Mouse (Mus musculus) cerebellum, adult 18-20 months (tissue): Measurements from ENCODE around the gene Tas2r106.

Experiments
- DNase-seq, 2 experiments: peaks; one replicate each; pipeline ENCODE4 v3.0.0; 2021

Gene Tas2r106

GRCm38 (mm10) chr6:131678786-131679185 is at the start of gene Tas2r106:
Gene Tas2r106 (minus strand): TSS chr6:131678886.
- no peak for DNase-seq

GRCm38 (mm10) chr6:131712803-131713202 is 34.1 kb upstream of the Tas2r106 start:
- peak in 1 of 2 experiments; percentile 2 for DNase-seq

- no peak for DNase-seq
Measured at GRCm38 (mm10) chr6:131689963-131690362, 11.3 kb upstream of the Tas2r106 start, which contains the start of gene Tas2r114. Gene Tas2r114 (minus strand): TSS chr6:131690063.

- DNase-seq = no peak
Measured at GRCm38 (mm10) chr6:131687395-131687794, 8.7 kb upstream of the Tas2r106 start, which contains the start of gene Tas2r105. Gene Tas2r105 (minus strand): TSS chr6:131687495.

GRCm38 (mm10) chr6:131685644-131686043 is 7.0 kb upstream of the Tas2r106 start, which contains the start of gene Tas2r104:
Gene Tas2r104 (minus strand): TSS chr6:131685744.
- no peak for DNase-seq

GRCm38 (mm10) chr6:131660049-131660448 is 18.6 kb downstream of the Tas2r106 start, which contains the start of gene Tas2r107:
Gene Tas2r107 (minus strand): TSS chr6:131660149.
- no peak for DNase-seq

- DNase-seq = no peak
Measured at GRCm38 (mm10) chr6:131630812-131631211, 47.9 kb downstream of the Tas2r106 start, which contains the start of gene Tas2r130. Gene Tas2r130 (minus strand): TSS chr6:131630912.
